In genomic region chr4:47311467-47311866, GRCm38 (mm10) we compare ENCODE assay signal across 6 mouse cellular contexts.
"Had no signal": no experiment of that assay in that cellular context is flagged by ENCODE, and none has a peak within 500 bp of the region (broad histone marks: within the 10 kb centered on the region; RNA-seq: fewer than 3 reads in every experiment).

No protein-coding gene starts in this region.

- DNase-seq: kidney, adult 9 months; kidney, postnatal 36 days; layer of hippocampus, postnatal 36 days; liver, embryonic 13.5 days; spleen, adult 18-20 months had no signal

- ATAC-seq: midbrain, embryonic 13.5 days had no signal
